Mouse (Mus musculus): ENCODE data around the gene Rtbdn.

DNA sequence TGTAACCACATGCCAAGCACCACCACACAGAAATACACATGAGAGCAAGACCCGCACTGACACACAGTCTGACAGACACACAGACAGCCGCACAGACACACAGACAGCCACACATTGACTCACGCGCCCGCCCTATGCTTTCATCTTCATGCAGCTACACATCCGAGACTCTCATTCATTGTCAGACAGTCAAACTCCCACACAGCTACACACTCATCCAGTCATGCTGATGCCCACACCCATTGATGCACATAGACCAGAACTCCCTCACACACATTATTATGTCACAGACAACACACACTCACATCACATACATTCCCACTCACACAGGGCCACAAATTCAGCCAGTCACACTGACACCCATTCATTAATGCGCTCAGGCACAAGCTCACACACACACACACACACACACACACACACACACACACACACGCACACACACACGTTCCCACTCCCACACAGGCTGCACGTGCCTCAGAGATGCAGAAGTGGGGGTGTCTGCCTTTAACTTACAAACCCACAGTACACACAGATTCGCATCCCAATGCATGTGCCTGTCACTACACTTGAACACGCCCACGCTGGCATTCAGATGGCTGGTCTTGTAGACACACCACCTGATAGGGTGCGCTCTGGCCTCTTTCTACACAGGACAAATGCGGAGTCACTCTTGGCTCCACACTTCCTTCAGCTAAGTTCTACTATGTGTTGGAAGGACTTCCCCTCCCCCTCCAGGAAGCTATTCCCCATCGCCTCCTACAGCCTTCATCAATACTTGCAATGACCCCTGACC lies 12.8 kb upstream of the Rtbdn start:
- TF ChIP-seq CTCF (IDR thresholded peaks at IDR 0.05; ENCODE audit: low read depth, low read length) (no peak), POLR2A (IDR thresholded peaks at IDR 0.05; ENCODE audit: borderline replicate concordance, low read depth, low read length) (no peak)
